Mouse (Mus musculus): ENCODE results near the gene Skp1a.

GRCm38 (mm10) chr11:52213887-52214286 lies 17.9 kb upstream of the Skp1a start, which contains the start of gene Olfr1371:
- TF ChIP-seq CTCF (IDR thresholded peaks at IDR 0.05; ENCODE audit: borderline replicate concordance, extremely low read depth, insufficient read depth, insufficient read length), result no peak
- no peak for TF ChIP-seq POLR2A (IDR thresholded peaks at IDR 0.05; ENCODE audit: borderline replicate concordance, extremely low read depth, insufficient read depth, insufficient read length, poor library complexity, severe bottlenecking)
